Mouse (Mus musculus): Measurements from ENCODE around the gene Naa80.

Naa80 gene

GRCm38 (mm10) chr9:107598385-107598784 lies 19.7 kb downstream of the Naa80 start:
- DNase-seq, result no peak

- DNase-seq, result no peak
Observed at GRCm38 (mm10) chr9:107599433-107599832, 20.7 kb downstream of the Naa80 start.

- peak; percentile 66 for DNase-seq
Observed at GRCm38 (mm10) chr9:107599842-107600241, 21.2 kb downstream of the Naa80 start.

DNA sequence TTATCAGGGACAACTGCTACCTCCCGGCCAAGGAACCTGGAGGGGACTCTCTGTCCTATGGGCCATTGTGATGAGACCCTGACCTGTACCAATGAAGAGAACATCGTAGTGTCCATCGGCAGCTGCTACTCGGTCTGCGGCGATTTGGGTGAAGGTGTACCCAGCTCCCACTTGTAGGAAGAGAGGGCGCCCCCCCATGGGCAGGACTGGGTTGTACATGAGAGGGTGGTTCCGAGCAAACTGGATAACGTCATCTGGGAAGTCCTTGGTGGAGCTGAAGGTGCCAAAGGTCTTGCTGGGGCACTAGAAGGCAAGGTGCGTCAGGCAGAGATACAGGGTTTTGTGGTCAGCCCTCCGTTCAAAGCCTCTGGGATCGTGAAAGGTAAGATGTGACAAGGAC lies 22.1 kb downstream of the Naa80 start:
- peak; percentile 67 for DNase-seq

- no peak for DNase-seq
Observed at GRCm38 (mm10) chr9:107601275-107601674, 22.6 kb downstream of the Naa80 start.

DNA sequence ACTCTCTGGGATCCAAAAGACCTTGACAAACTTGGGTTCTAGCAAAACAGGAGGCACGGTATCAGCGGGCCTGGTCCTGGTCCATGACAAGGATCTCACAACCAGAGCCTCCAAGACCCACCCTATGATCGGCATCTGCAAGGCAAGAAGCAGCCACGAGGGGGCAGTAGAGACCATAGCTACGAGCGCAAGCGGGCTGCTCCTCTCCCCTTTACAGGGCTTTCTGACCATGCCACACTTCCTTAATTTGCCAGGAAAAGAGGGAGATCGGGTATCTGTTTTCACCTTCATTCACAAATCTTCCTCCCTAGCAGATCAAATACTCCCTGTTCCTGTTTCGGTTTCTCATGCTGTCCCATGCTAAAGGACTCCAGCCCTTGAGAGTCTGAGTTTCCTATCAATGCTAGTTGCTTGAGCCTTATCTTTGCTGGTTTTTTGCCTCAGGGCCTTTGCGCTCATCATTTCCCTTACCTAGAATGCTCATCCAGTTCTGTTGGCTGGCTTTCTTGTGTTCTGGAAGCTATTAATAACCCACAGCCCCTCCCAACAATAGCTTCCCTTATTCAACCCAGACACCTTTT lies 23.5 kb downstream of the Naa80 start:
- peak; percentile 93 for DNase-seq

DNA sequence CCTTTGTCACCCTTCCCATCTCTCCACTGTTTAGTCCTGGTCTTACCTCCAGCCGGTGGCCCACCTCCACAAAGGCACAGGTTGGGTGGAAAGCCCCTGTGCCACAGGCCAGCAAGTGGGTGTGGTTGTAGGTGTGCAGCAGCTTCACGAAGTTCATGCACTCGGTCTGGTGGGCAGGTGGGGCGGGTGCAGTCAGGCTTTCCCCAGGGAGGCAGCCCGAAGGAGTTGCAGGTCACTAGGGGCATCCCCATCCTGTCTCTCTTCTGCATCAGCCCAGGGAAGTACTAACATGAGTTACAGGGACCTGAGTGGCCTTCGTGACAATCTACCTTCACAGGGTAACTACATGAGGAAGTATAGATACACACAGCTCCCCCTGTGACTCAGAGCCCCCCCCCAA lies 24.6 kb downstream of the Naa80 start:
- no peak for DNase-seq

- no peak for DNase-seq
Observed at GRCm38 (mm10) chr9:107605041-107605661, 26.5 kb downstream of the Naa80 start.

DNA sequence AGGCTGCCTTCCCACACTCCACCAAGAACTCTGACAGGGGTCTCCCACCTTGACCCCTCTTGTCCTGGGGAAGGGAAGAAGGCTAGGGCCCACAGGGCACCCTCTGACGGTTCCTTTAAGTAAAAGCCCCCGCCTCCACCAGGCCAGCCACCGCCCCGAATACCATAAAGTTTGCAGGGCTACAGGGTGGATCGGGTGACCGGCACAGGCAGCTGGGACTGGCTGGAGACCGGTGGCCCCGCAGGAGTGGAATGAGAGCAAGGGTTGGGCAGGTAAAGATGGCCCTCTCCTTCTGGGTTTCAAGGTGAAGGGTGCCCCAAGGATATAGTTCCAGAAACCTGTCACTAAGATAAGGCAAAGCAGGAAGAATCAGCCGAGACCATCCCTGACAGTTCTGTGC lies 27.9 kb downstream of the Naa80 start:
- DNase-seq, result no peak

DNA sequence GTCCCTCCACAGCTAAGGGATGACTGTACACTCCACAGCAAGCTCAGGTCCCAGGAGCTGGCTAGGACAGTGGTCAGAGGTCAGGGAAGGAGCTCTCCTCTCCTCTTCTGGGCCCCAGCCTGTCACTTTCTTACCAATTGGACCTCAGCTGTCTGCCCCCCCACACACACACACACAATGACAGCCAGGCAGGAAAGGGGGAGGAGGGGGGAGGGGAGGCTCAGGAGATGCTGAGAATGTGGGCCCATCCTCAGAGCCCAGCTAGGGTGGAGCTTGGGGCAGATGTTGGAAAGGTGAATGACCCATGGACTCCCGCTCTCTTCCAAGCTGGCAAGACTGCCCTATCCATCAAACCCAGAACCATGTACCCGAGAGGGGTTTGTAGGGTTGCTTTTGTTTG lies 28.3 kb downstream of the Naa80 start:
- DNase-seq, result no peak

GRCm38 (mm10) chr9:107607653-107608245 lies 29.1 kb downstream of the Naa80 start:
- no peak for DNase-seq

- DNase-seq, result no peak
Observed at GRCm38 (mm10) chr9:107608741-107609432, 30.2 kb downstream of the Naa80 start, which contains the start of gene Sema3b. Sema3b (minus strand) TSS chr9:107609229.

- no peak for DNase-seq
Observed at GRCm38 (mm10) chr9:107609433-107609830, 30.7 kb downstream of the Naa80 start.

DNA sequence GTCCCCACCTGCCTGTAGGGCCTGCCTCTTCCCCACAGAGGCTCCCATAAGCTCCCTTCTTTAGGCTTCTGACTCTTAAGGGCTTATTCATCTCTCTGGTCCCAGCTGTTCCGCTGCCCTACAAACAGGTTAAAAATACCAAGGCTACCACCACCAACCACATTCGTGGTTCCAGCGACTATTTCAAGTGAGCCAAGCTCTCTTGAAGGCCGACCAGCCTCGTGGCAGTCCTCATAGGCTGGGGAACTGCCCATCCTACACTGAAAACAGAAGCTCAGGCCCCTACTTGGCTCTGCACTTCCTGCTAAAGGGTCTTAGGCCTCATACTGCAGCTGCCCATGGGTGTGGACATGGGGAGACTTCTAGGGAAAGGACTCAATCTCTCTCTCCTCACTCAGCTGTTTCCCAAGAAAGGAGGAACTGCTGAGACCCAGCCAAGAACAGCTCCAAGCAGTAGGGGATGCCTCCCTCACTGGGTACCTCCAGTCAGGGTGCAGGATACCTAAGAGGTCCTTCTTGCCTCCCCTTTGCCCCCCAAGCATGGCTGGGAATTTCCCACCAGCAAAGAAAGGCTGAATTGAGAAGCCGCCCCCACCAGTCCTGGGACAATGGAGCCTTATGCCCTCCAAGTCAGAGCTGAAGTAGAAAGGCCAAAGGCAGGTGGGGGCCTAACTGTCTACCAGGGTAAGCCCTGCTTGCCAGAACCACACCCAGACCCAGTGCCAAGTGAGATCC lies 32.9 kb downstream of the Naa80 start:
- DNase-seq, result no peak

- peak; percentile 97 for DNase-seq
Observed at GRCm38 (mm10) chr9:107612191-107612944, 33.7 kb downstream of the Naa80 start.

GRCm38 (mm10) chr9:107612945-107613569 lies 34.4 kb downstream of the Naa80 start:
- DNase-seq, result no peak

DNA sequence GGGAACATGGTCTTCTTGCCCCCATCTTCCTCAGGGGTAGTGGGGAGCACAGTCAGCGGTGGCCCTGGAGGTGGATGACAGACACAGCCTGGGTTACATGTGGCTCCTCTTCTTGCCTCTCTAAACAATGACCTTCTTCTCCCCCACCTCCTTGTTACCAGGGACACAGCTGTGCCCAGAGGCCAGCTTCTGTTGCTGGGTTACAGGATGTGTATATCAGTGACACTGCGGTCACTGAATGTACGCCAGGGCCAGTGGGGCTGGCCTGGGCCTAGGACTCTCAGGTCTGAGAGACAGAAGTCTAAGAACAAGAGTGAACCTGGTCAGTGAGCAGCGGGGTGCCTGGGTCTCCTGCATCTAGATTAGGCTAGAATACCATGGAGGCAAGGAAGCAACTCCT lies 36.3 kb downstream of the Naa80 start:
- no peak for DNase-seq

GRCm38 (mm10) chr9:107617461-107617860 lies 38.8 kb downstream of the Naa80 start:
- DNase-seq, result no peak

- no peak for DNase-seq
Observed at GRCm38 (mm10) chr9:107618098-107618497, 39.4 kb downstream of the Naa80 start.

DNA sequence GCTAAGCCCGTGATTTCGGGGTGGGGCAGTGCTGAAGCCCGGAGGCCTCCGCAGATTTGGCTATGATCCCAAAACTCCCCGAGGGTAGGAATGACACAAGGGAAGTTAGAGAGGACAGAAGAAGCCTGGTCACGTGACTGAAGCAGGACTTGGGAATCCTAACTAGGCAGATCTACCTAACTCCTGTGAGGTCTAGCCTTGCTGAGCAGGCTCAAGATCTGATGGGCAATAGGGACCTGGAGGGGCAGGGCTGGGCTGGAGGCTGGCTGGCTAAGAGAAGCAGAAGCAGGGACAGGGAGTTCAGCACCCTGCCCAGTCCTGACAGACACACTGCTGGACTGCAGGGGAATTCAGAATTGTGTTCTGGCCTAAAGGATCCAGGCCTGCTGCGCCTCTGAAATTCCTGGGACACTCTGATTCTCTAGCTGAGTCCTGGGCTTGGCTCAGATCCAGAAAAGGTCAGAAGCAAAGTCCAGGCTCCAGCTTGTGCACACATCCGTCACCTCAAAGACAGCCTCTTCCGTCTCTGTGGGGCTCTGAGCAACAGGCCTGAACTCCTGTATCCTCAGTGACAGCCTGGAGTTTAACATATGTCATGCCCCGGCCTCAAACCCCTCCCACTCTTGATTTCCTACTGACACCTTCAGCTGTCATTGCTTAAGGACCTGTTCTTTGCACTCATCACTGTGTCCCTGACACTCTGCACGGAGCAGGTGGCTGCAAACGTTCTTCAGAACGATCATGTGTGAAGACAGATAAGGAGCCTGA lies 40.3 kb downstream of the Naa80 start:
- peak; percentile 59 for DNase-seq

- DNase-seq, result no peak
Observed at GRCm38 (mm10) chr9:107619546-107619879, 40.8 kb downstream of the Naa80 start.
